Mouse (Mus musculus) neural tube, embryonic 11.5 days (tissue): ENCODE data around the gene Med31. TPM values are rescaled to one million over a fixed set of nuclear protein-coding genes. Genes with fewer than 3 reads are reported as not detected.
"Not testable (repeated sequence)": the region's sequence is repeated elsewhere in the genome, so short reads cannot be mapped to it uniquely, and the experiment has no call there.

Experiments used
- ATAC-seq: fragments of 200-750 bp; cut with Nextera tagmentation; 2 replicates; pipeline ENCODE4 v1.8.0; 2017; ENCODE audit warnings: moderate number of reproducible peaks, mild to moderate bottlenecking, moderate TSS enrichment, moderate library complexity; ENCODE audit not compliant: insufficient read depth, low FRiP score, low TSS enrichment
- DNase-seq: peaks from one replicate; pipeline ENCODE4 v3.0.0-alpha.2; 2015; ENCODE audit warnings: low spot score
- H3K27ac ChIP-seq: fragments of 300-500 bp; sonication (generic); 2 replicates; pipeline ENCODE4 v1.5.1; 2014; ENCODE audit warnings: low read depth, mild to moderate bottlenecking, low read length
- H3K27me3 ChIP-seq: fragments of 300-500 bp; sonication (generic); 2 replicates; pipeline ENCODE4 v1.6.1; 2014; ENCODE audit warnings: mild to moderate bottlenecking, low read length, mixed read lengths; ENCODE audit not compliant: control insufficient read depth, insufficient read depth
- H3K36me3 ChIP-seq: fragments of 300-500 bp; sonication (generic); 2 replicates; pipeline ENCODE4 v1.6.1; 2014; ENCODE audit warnings: mild to moderate bottlenecking, low read length, moderate library complexity, mixed read lengths; ENCODE audit not compliant: control insufficient read depth, insufficient read depth
- H3K4me1 ChIP-seq: fragments of 300-500 bp; sonication (generic); 2 replicates; pipeline ENCODE4 v1.6.1; 2014; ENCODE audit warnings: low read length, mixed read lengths; ENCODE audit not compliant: control insufficient read depth, insufficient read depth
- H3K4me2 ChIP-seq: fragments of 300-500 bp; sonication (generic); 2 replicates; pipeline ENCODE4 v1.6.1; 2014; ENCODE audit warnings: low read depth, mild to moderate bottlenecking, moderate library complexity
- H3K4me3 ChIP-seq: fragments of 300-500 bp; sonication (generic); 2 replicates; pipeline ENCODE4 v1.5.1; 2014; ENCODE audit warnings: low read depth, low read length
- H3K9ac ChIP-seq: fragments of 300-500 bp; sonication (generic); 2 replicates; pipeline ENCODE4 v1.6.1; 2014; ENCODE audit warnings: mild to moderate bottlenecking, low read length
- H3K9me3 ChIP-seq: fragments of 300-500 bp; sonication (generic); 2 replicates; pipeline ENCODE4 v1.6.1; 2016; ENCODE audit warnings: low read length; ENCODE audit not compliant: control insufficient read depth
- WGBS: fragments of 180-500 bp; shearing (Covaris S2); extraction: QIAGEN DNeasy Blood & Tissue Kit; methylation state at CpG from one replicate; pipeline ENCODE4 v1.1.7; 2014; 5-methylcytosine and 5-hydroxymethylcytosine counted together
- polyA plus RNA-seq: library from polyadenylated mRNA; unstranded; fragments of >200 nt; fragmentation: Nextera tagmentation; extraction: Ambion mirVana; gene quantifications from 2 replicates; pipeline ENCODE4 v1.2.1, GENCODE M21; 2014

The Med31 gene
- polyA plus RNA-seq, 1 experiment from 2014 or later: 51.0 TPM

GRCm38 (mm10) chr11:72181136-72181535 lies 34.3 kb downstream of the Med31 start:
- 93% methylated on average over 4 of the region's 4 CpGs for WGBS
- no peak for ATAC-seq

GRCm38 (mm10) chr11:72180556-72180955 lies 34.8 kb downstream of the Med31 start:
- Histone ChIP-seq H3K27me3 (no peaks in the 10 kb centered on the region), H3K4me2 (no peak overlapping the region), H3K9ac (no peak overlapping the region), H3K4me3 (no peak overlapping the region), H3K4me1 (no peaks in the 10 kb centered on the region), H3K27ac (no peak overlapping the region), H3K36me3 (peaks cover 6% of the 10 kb centered on the region), H3K9me3 (no peaks in the 10 kb centered on the region)
- no peak for ATAC-seq
- DNase-seq: no peak
- 85% methylated on average over 5 of the region's 5 CpGs for WGBS

More at GRCm38 (mm10) chr11:72181136-72181535, 34.3 kb downstream of the Med31 start:
- H3K4me3 ChIP-seq: no peak overlapping the region
- H3K9me3 ChIP-seq: no peaks in the 10 kb centered on the region
- H3K4me2 ChIP-seq: no peak overlapping the region
- peaks cover 6% of the 10 kb centered on the region for H3K36me3 ChIP-seq
- no peak for DNase-seq
- H3K27me3 ChIP-seq: no peaks in the 10 kb centered on the region
- H3K9ac ChIP-seq: no peak overlapping the region
- no peaks in the 10 kb centered on the region for H3K4me1 ChIP-seq
- H3K27ac ChIP-seq: no peak overlapping the region

GRCm38 (mm10) chr11:72176553-72176952 lies 38.8 kb downstream of the Med31 start:
- H3K36me3 ChIP-seq: peaks cover 7% of the 10 kb centered on the region
- ATAC-seq (no peak), DNase-seq (peak; percentile 32)
- no peak overlapping the region for H3K4me2 ChIP-seq
- no peaks in the 10 kb centered on the region for H3K9me3 ChIP-seq
- H3K27ac ChIP-seq: no peak overlapping the region
- no peak overlapping the region for H3K4me3 ChIP-seq
- H3K4me1 ChIP-seq: no peaks in the 10 kb centered on the region
- no peak overlapping the region for H3K9ac ChIP-seq
- 32% methylated on average over 3 of the region's 3 CpGs for WGBS
- H3K27me3 ChIP-seq: no peaks in the 10 kb centered on the region

- Histone ChIP-seq H3K9me3 (no peaks in the 10 kb centered on the region), H3K4me1 (no peaks in the 10 kb centered on the region), H3K9ac (no peak overlapping the region), H3K4me2 (no peak overlapping the region), H3K27ac (no peak overlapping the region), H3K36me3 (peaks cover 6% of the 10 kb centered on the region), H3K4me3 (no peak overlapping the region), H3K27me3 (no peaks in the 10 kb centered on the region)
- no peak for ATAC-seq
- WGBS: 82% methylated on average over 5 of the region's 5 CpGs
- no peak for DNase-seq
Measured at GRCm38 (mm10) chr11:72175966-72176365, 39.4 kb downstream of the Med31 start.

- no peaks in the 10 kb centered on the region for H3K4me1 ChIP-seq
- DNase-seq (no peak), ATAC-seq (no peak)
- WGBS: 92% methylated on average over 6 of the region's 6 CpGs
- H3K9me3 ChIP-seq: no peaks in the 10 kb centered on the region
- no peak overlapping the region for H3K4me3 ChIP-seq
- H3K27me3 ChIP-seq: no peaks in the 10 kb centered on the region
- no peak overlapping the region for H3K9ac ChIP-seq
- H3K27ac ChIP-seq: no peak overlapping the region
- H3K36me3 ChIP-seq: peaks cover 6% of the 10 kb centered on the region
- H3K4me2 ChIP-seq: no peak overlapping the region
Measured at GRCm38 (mm10) chr11:72174721-72175120, 40.7 kb downstream of the Med31 start.

GRCm38 (mm10) chr11:72173506-72173905 lies 41.9 kb downstream of the Med31 start:
- no peak overlapping the region for H3K4me3 ChIP-seq
- no peak overlapping the region for H3K9ac ChIP-seq
- H3K4me1 ChIP-seq: no peaks in the 10 kb centered on the region
- H3K27me3 ChIP-seq: no peaks in the 10 kb centered on the region
- H3K4me2 ChIP-seq: no peak overlapping the region
- no peak overlapping the region for H3K27ac ChIP-seq
- no peaks in the 10 kb centered on the region for H3K9me3 ChIP-seq
- peaks cover 6% of the 10 kb centered on the region for H3K36me3 ChIP-seq
- WGBS: 89% methylated on average over 5 of the region's 5 CpGs
- DNase-seq (no peak), ATAC-seq (no peak)

GRCm38 (mm10) chr11:72171906-72172305 lies 43.5 kb downstream of the Med31 start:
- not testable (repeated sequence) for DNase-seq, H3K4me3 ChIP-seq, H3K4me2 ChIP-seq, H3K27me3 ChIP-seq, H3K4me1 ChIP-seq, H3K9ac ChIP-seq, H3K36me3 ChIP-seq, ATAC-seq, H3K9me3 ChIP-seq, H3K27ac ChIP-seq
- 42% methylated on average over 4 of the region's 4 CpGs for WGBS

- H3K27ac ChIP-seq: no peak overlapping the region
- H3K9me3 ChIP-seq: no peaks in the 10 kb centered on the region
- no peak for ATAC-seq
- no peak for DNase-seq
- no peak overlapping the region for H3K4me3 ChIP-seq
- no peak overlapping the region for H3K4me2 ChIP-seq
- 90% methylated on average over 4 of the region's 4 CpGs for WGBS
- no peaks in the 10 kb centered on the region for H3K27me3 ChIP-seq
- no peaks in the 10 kb centered on the region for H3K4me1 ChIP-seq
- no peak overlapping the region for H3K9ac ChIP-seq
- H3K36me3 ChIP-seq: peaks cover 2% of the 10 kb centered on the region
Measured at GRCm38 (mm10) chr11:72169871-72170270, 45.5 kb downstream of the Med31 start.

GRCm38 (mm10) chr11:72163198-72163597 lies 52.2 kb downstream of the Med31 start:
- Histone ChIP-seq H3K9me3 (no peaks in the 10 kb centered on the region), H3K36me3 (peaks cover 3% of the 10 kb centered on the region; the same call in 1 of the 2 replicates), H3K4me1 (no peaks in the 10 kb centered on the region), H3K27me3 (no peaks in the 10 kb centered on the region), H3K4me2 (no peak overlapping the region), H3K27ac (no peak overlapping the region), H3K4me3 (no peak overlapping the region), H3K9ac (no peak overlapping the region)
- DNase-seq (no peak), ATAC-seq (no peak)
- 93% methylated on average over 2 of the region's 2 CpGs for WGBS
